Mouse (Mus musculus) forebrain, embryonic 11.5 days (tissue): ENCODE results near the gene Cfap43. TPM values are rescaled to one million over a fixed set of nuclear protein-coding genes. Genes with fewer than 3 reads are reported as not detected.
A peak's percentile ranks its signal among the peaks of the same experiment; 100 is the strongest.

Experiments
- ATAC-seq: fragments of 200-750 bp; cut with Nextera tagmentation; replicated peaks from 2 replicates; pipeline ENCODE4 v1.8.0; 2017; ENCODE audit warnings: moderate TSS enrichment; ENCODE audit not compliant: low FRiP score
- DNase-seq: peaks from one replicate; pipeline ENCODE4 v3.0.0-alpha.2; 2017; ENCODE audit warnings: low spot score
- H3K27ac ChIP-seq: fragments of 300-500 bp; sonication (generic); 2 replicates; pipeline ENCODE4 v1.5.1; 2014; ENCODE audit warnings: low read depth, low read length
- H3K27me3 ChIP-seq: fragments of 300-500 bp; sonication (generic); 2 replicates; pipeline ENCODE4 v1.6.1; 2014; ENCODE audit warnings: mild to moderate bottlenecking, low read length, mixed read lengths; ENCODE audit not compliant: control insufficient read depth, insufficient read depth
- H3K36me3 ChIP-seq: fragments of 300-500 bp; sonication (generic); 2 replicates; pipeline ENCODE4 v1.6.1; 2014; ENCODE audit warnings: mild to moderate bottlenecking, low read length, moderate library complexity, mixed read lengths; ENCODE audit not compliant: control insufficient read depth, insufficient read depth
- H3K4me1 ChIP-seq: fragments of 300-500 bp; sonication (generic); replicated peaks from 2 replicates; pipeline ENCODE4 v1.6.1; 2014; ENCODE audit warnings: low read length, mixed read lengths; ENCODE audit not compliant: control insufficient read depth, insufficient read depth
- H3K4me2 ChIP-seq: fragments of 300-500 bp; sonication (generic); 2 replicates; pipeline ENCODE4 v1.6.1; 2014; ENCODE audit warnings: low read depth, mild to moderate bottlenecking, low read length, moderate library complexity, mixed read lengths; ENCODE audit not compliant: severe bottlenecking
- H3K4me3 ChIP-seq: fragments of 300-500 bp; sonication (generic); 2 replicates; pipeline ENCODE4 v1.5.1; 2014; ENCODE audit warnings: low read depth, low read length
- H3K9ac ChIP-seq: fragments of 300-500 bp; sonication (generic); 2 replicates; pipeline ENCODE4 v1.6.1; 2014; ENCODE audit warnings: low read length
- H3K9me3 ChIP-seq: fragments of 300-500 bp; sonication (generic); 2 replicates; pipeline ENCODE4 v1.6.1; 2016; ENCODE audit warnings: low read length, mixed read lengths; ENCODE audit not compliant: control insufficient read depth
- WGBS: fragments of 180-500 bp; shearing (Covaris S2); extraction: QIAGEN DNeasy Blood & Tissue Kit; methylation state at CpG from one replicate; pipeline ENCODE4 v1.1.7; 2014; 5-methylcytosine and 5-hydroxymethylcytosine counted together
- polyA plus RNA-seq: library from polyadenylated mRNA; unstranded; fragments of >200 nt; fragmentation: Nextera tagmentation; extraction: Ambion mirVana; gene quantifications from 2 replicates; pipeline ENCODE4 v1.2.1, GENCODE M21; 2014

Cfap43 gene
- 0.04 and 0.15 TPM in 2 replicates for polyA plus RNA-seq

GRCm38 (mm10) chr19:47919126-47919965, at the start of gene Cfap43, which contains the start of gene Itprip:
Gene Cfap43, minus strand, starts transcription at chr19:47919287.
Gene Itprip, minus strand, starts transcription at chr19:47919299.
- no peaks in the 10 kb centered on the region for H3K36me3 ChIP-seq
- H3K4me3 ChIP-seq: peak within 1 kb of the TSS; percentile 84
- WGBS: under 1% methylated on average over 48 of the region's 48 CpGs
- ATAC-seq: peak; percentile 80
- DNase-seq: peak; percentile 85
- peak within 1 kb of the TSS; percentile 94 for H3K9ac ChIP-seq
- H3K27me3 ChIP-seq: no peaks in the 10 kb centered on the region
- H3K27ac ChIP-seq: peak within 1 kb of the TSS; percentile 86
- H3K9me3 ChIP-seq: no peaks in the 10 kb centered on the region
- peaks cover 4% of the 10 kb centered on the region; the same call in 1 of the 2 replicates for H3K4me1 ChIP-seq
- peak within 1 kb of the TSS; percentile 91 for H3K4me2 ChIP-seq

DNA sequence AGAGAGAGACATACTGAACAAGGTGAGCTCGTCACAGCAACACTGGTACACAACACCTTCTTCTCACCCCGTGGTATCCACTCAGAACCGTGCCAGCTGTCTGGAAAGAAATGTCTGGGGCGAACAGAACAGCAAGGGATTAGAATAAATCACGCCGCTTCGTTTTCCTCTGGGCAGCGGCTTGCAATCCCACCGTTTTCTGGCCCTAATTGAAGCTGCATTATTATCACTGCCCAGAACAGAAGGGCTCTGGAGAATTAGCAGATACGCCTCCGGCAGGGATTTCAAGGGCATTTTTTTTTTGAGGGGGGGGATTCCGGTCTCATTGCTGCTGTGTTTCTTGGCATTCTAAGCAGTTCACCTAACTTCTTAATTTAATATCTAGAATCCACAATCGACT, 39.1 kb upstream of the Cfap43 start:
- H3K4me3 ChIP-seq: no peak overlapping the region
- H3K9me3 ChIP-seq: no peaks in the 10 kb centered on the region
- 62% methylated on average over 13 of the region's 13 CpGs for WGBS
- H3K4me1 ChIP-seq: no peaks in the 10 kb centered on the region
- DNase-seq (peak; percentile 48), ATAC-seq (no peak)
- H3K4me2 ChIP-seq: no peak overlapping the region
- H3K27ac ChIP-seq: no peak overlapping the region
- no peaks in the 10 kb centered on the region for H3K27me3 ChIP-seq
- H3K9ac ChIP-seq: no peak overlapping the region
- H3K36me3 ChIP-seq: no peaks in the 10 kb centered on the region

GRCm38 (mm10) chr19:47953169-47953568, 34.1 kb upstream of the Cfap43 start:
- H3K4me1 ChIP-seq: no peaks in the 10 kb centered on the region
- H3K27me3 ChIP-seq: no peaks in the 10 kb centered on the region
- no peak overlapping the region for H3K4me3 ChIP-seq
- H3K36me3 ChIP-seq: no peaks in the 10 kb centered on the region
- 58% methylated on average over 9 of the region's 9 CpGs for WGBS
- ATAC-seq (no peak), DNase-seq (peak; percentile 43)
- no peak overlapping the region for H3K9ac ChIP-seq
- H3K9me3 ChIP-seq: no peaks in the 10 kb centered on the region
- no peak overlapping the region for H3K4me2 ChIP-seq
- no peak overlapping the region for H3K27ac ChIP-seq

DNA sequence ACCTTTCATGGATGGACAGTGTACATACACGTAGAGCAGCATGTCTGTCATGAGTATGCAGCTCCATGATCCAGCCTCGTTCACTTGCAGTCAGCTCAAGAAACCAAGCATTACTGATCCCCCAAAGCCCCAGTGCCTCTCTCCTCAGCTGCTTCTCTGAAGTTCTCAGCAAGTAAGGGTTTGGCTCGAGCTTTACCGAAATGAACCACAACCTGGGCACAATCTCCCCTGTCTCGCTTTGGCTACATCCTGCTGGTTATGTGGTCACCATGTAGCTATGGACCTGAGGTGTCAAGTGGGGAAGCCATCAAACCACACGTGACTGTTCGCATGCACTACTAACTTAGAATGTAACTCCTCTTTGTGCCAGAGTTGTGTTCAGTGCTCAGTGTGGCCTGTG, 31.9 kb upstream of the Cfap43 start:
- WGBS: 88% methylated on average over 7 of the region's 7 CpGs
- ATAC-seq (no peak), DNase-seq (peak; percentile 18)
- H3K4me2 ChIP-seq: no peak overlapping the region
- no peaks in the 10 kb centered on the region for H3K4me1 ChIP-seq
- no peak overlapping the region for H3K9ac ChIP-seq
- H3K9me3 ChIP-seq: no peaks in the 10 kb centered on the region
- H3K27ac ChIP-seq: no peak overlapping the region
- no peak overlapping the region for H3K4me3 ChIP-seq
- H3K36me3 ChIP-seq: no peaks in the 10 kb centered on the region
- no peaks in the 10 kb centered on the region for H3K27me3 ChIP-seq

DNA sequence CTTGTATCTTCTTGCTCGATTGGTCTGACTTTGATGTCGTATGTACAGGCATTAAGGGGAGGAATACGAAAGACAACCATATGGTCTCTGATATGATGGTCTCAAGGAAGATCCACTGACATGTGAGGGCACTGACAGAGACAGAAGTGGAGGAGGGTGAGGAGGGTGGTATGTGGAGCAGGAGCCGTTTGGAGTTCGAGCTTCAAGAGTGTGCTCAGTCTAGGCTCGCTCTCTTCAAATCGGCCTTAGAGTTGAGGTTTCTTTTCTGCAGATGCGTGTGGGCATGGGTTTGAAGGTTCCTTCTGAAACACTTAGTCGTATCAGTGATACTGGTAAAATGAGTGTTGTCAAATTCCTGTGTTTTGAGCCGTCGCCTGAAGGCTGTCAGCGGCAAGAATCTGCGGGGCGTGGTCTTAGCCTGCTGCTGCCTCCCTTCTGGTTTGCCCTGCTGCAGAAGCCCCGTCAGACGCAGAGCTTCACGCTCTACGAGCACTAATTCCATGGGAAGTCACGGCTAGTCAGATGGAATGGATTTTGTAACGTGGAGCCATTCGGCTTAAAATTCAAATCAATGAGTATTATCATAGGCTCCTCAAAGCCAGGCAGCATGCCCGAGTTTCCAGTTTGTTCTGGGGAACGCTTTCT, 27.9 kb upstream of the Cfap43 start:
- Histone ChIP-seq H3K27ac (no peak overlapping the region), H3K4me3 (no peak overlapping the region), H3K4me2 (no peak overlapping the region), H3K27me3 (no peaks in the 10 kb centered on the region), H3K9ac (no peak overlapping the region), H3K4me1 (no peaks in the 10 kb centered on the region), H3K9me3 (no peaks in the 10 kb centered on the region), H3K36me3 (no peaks in the 10 kb centered on the region)
- WGBS: 56% methylated on average over 23 of the region's 23 CpGs
- DNase-seq (no peak), ATAC-seq (no peak)

- H3K36me3 ChIP-seq: no peaks in the 10 kb centered on the region
- no peaks in the 10 kb centered on the region for H3K27me3 ChIP-seq
- H3K4me2 ChIP-seq: no peak overlapping the region
- ATAC-seq (no peak), DNase-seq (peak; percentile 0)
- H3K4me1 ChIP-seq: no peaks in the 10 kb centered on the region
- no peak overlapping the region for H3K4me3 ChIP-seq
- H3K9me3 ChIP-seq: no peaks in the 10 kb centered on the region
- WGBS: 74% methylated on average over 6 of the region's 6 CpGs
- no peak overlapping the region for H3K9ac ChIP-seq
- no peak overlapping the region for H3K27ac ChIP-seq
Measured at GRCm38 (mm10) chr19:47939361-47939760, 20.3 kb upstream of the Cfap43 start.

DNA sequence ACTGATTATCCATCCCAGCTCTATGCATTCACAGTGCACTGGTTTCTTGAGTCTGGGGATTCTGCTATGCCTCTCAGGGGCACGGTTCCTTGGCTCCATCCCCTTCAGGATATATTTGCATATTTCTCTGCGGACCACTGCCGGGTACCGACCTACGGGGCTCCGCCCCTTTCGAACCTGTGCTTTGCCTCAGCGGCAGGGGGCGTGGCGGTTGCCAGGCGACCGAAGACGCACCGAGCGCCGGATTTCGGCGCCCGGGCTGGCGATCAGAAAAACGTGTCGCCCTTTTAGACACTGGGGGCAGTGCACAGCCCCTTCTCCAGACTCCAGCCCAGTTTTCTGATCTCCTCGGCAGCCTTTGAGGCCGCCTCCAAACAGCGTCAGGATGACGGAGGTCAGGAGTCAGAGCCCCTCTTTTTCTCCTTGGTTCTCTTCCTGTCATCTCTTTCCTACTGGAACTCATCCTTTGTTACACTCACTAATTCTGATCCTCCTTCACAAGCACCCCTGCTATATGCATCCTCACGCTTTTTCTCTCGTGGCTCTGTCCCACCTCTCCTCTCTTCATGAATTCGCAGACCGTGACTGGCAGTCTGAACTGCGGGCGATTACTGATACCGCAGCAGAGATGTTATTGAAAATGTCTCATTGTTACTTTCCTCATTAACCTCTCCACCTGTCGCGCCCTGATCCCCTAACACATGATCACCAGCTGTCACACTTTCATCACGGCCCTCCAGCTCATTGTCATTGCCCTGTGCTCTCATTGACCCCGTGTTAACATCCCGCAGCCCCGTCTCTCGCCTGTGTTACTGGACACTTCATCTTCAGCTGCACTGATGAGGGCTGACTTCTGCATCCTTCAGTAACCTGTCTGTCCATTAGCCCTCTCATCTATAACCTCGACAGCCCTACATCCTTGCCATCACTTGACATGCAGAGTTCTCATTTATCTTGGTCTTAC, 18.6 kb upstream of the Cfap43 start, which contains the start of gene Cfap58:
Gene Cfap58, plus strand, starts transcription at position 233 of the 964 bp plus-strand sequence.
- Histone ChIP-seq H3K9ac (peak within 1 kb of the TSS; percentile 0; the same call in 1 of the 2 replicates), H3K9me3 (no peaks in the 10 kb centered on the region), H3K27me3 (no peaks in the 10 kb centered on the region), H3K4me1 (no peaks in the 10 kb centered on the region), H3K36me3 (no peaks in the 10 kb centered on the region), H3K4me2 (peak within 1 kb of the TSS; percentile 58), H3K27ac (no peak within 1 kb of the TSS), H3K4me3 (peak within 1 kb of the TSS; percentile 19)
- WGBS: 5% methylated on average over 41 of the region's 41 CpGs
- ATAC-seq (peak; percentile 93), DNase-seq (peak; percentile 90)

GRCm38 (mm10) chr19:47936938-47937337, 17.9 kb upstream of the Cfap43 start:
- Histone ChIP-seq H3K9ac (no peak overlapping the region), H3K4me1 (no peaks in the 10 kb centered on the region), H3K27ac (no peak overlapping the region), H3K4me3 (no peak overlapping the region; the same call in 1 of the 2 replicates), H3K27me3 (no peaks in the 10 kb centered on the region), H3K36me3 (no peaks in the 10 kb centered on the region), H3K9me3 (no peaks in the 10 kb centered on the region), H3K4me2 (peak overlapping the region; percentile 58)
- WGBS: 71% methylated on average over 9 of the region's 9 CpGs
- ATAC-seq (no peak), DNase-seq (no peak)
